ENCODE assay signal across 19 mouse cellular contexts in genomic region chr9:47671617-47672016, GRCm38 (mm10).
A peak's percentile ranks its signal among the peaks of the same experiment; 100 is the strongest.
DNase-seq lines count a peak whose midpoint lies in the region; ATAC-seq and TF ChIP-seq lines count a peak whose summit lies in the region.
"Had no signal": no experiment of that assay in that cellular context is flagged by ENCODE, and none has a peak within 500 bp of the region (broad histone marks: within the 10 kb centered on the region; RNA-seq: fewer than 3 reads in every experiment).

No protein-coding gene starts in this region.

- H3K9ac ChIP-seq in heart, embryonic 14.5 days (ENCODE audit: low read length): no peak overlapping the region
- no peak overlapping the region for H3K9ac ChIP-seq in midbrain, postnatal 0 days (replicated peaks; ENCODE audit: low read length, poor library complexity, severe bottlenecking)
- H3K9ac ChIP-seq: embryonic facial prominence, embryonic 13.5 days; forebrain, embryonic 12.5 days; hindbrain, embryonic 13.5 days had no signal

- 33% methylated on average over 11 of the region's 11 CpGs for WGBS in heart, embryonic 14.5 days
- 45% methylated on average over 11 of the region's 11 CpGs for WGBS in midbrain, postnatal 0 days

- DNase-seq in heart, adult 11 months: peak; percentile 80
- no peak for DNase-seq in heart, postnatal 4 days
- DNase-seq in heart, postnatal 25 days (ENCODE audit: low spot score): no peak
- no peak for DNase-seq in testis, postnatal 14 days (ENCODE audit: low spot score)
- DNase-seq in midbrain, postnatal 0 days (ENCODE audit: low spot score): no peak
- DNase-seq: adrenal gland, adult 8-10 months; cerebellum, adult 11-12 months; cerebellum, adult 9-10 months; cerebellum, postnatal 25 days; gastrocnemius, postnatal 14 days; kidney, adult 11 months; kidney, adult 9 months had no signal

- ATAC-seq in heart, embryonic 14.5 days (ENCODE audit: insufficient number of reproducible peaks, insufficient read depth, low FRiP score, low read depth): no peak
- no peak for ATAC-seq in midbrain, postnatal 0 days (ENCODE audit: low FRiP score)
- ATAC-seq: forebrain, embryonic 16.5 days; hindbrain, postnatal 0 days had no signal

- peaks cover 12 to 15% of the 10 kb centered on the region in 2 experiments for H3K4me1 ChIP-seq in heart, embryonic 14.5 days (ENCODE audit: control insufficient read depth in 2 of 2, insufficient read depth in 2 of 2, low read length in 2 of 2)
- H3K4me1 ChIP-seq in testis, adult 2 months (ENCODE audit: control insufficient read depth, insufficient read depth, low read length): peaks cover 2% of the 10 kb centered on the region; the same call in 1 of the 2 replicates
- no peaks in the 10 kb centered on the region for H3K4me1 ChIP-seq in midbrain, postnatal 0 days (ENCODE audit: insufficient read depth, low read length)

- no peak for TF ChIP-seq CTCF in testis, adult 2 months (IDR thresholded peaks at IDR 0.05; ENCODE audit: control insufficient read depth, insufficient read depth, insufficient replicate concordance, low read depth, low read length)
- no peak for TF ChIP-seq CTCF in midbrain, postnatal 0 days (IDR thresholded peaks at IDR 0.05)

- no peaks in the 10 kb centered on the region for H3K27me3 ChIP-seq in heart, embryonic 14.5 days (ENCODE audit: control insufficient read depth, insufficient read depth, low read length)
- H3K27me3 ChIP-seq in testis, adult 2 months (ENCODE audit: control insufficient read depth, insufficient read depth, low read length): no peaks in the 10 kb centered on the region
- H3K27me3 ChIP-seq in midbrain, postnatal 0 days (ENCODE audit: insufficient read depth, low read length): no peaks in the 10 kb centered on the region
- H3K27me3 ChIP-seq: forebrain, embryonic 12.5 days; hindbrain, embryonic 13.5 days had no signal

- H3K9me3 ChIP-seq in heart, embryonic 14.5 days (ENCODE audit: control insufficient read depth, low read length): no peaks in the 10 kb centered on the region
- no peaks in the 10 kb centered on the region for H3K9me3 ChIP-seq in midbrain, postnatal 0 days (ENCODE audit: low read length)
- H3K9me3 ChIP-seq: embryonic facial prominence, embryonic 13.5 days; forebrain, embryonic 12.5 days; hindbrain, embryonic 13.5 days had no signal

- TF ChIP-seq POLR2A in testis, adult 2 months (IDR thresholded peaks at IDR 0.05; ENCODE audit: control insufficient read depth, low read depth, low read length): no peak

- no peaks in the 10 kb centered on the region for H3K36me3 ChIP-seq in heart, embryonic 14.5 days (ENCODE audit: control insufficient read depth, insufficient read depth, low read length)
- H3K36me3 ChIP-seq in testis, adult 2 months (ENCODE audit: control insufficient read depth, insufficient read depth, low read length): no peaks in the 10 kb centered on the region
- H3K36me3 ChIP-seq in midbrain, postnatal 0 days (ENCODE audit: insufficient read depth, low read length): no peaks in the 10 kb centered on the region
- H3K36me3 ChIP-seq: embryonic facial prominence, embryonic 13.5 days; forebrain, embryonic 12.5 days; hindbrain, embryonic 13.5 days had no signal

- intact Hi-C loops in heart, postnatal 25 days (cut with DNase I): no loop called here

- no peak overlapping the region for H3K4me3 ChIP-seq in heart, embryonic 14.5 days (ENCODE audit: control insufficient read depth in 1 of 2, insufficient read depth in 1 of 2, low read depth in 1 of 2, low read length in 2 of 2)
- peak overlapping the region; percentile 24 for H3K4me3 ChIP-seq in testis, adult 2 months (ENCODE audit: control insufficient read depth, low read depth, low read length)
- H3K4me3 ChIP-seq in midbrain, postnatal 0 days (ENCODE audit: low read depth, low read length): no peak overlapping the region
- H3K4me3 ChIP-seq: embryonic facial prominence, embryonic 13.5 days; forebrain, embryonic 12.5 days; hindbrain, embryonic 13.5 days had no signal

- H3K4me2 ChIP-seq in heart, embryonic 14.5 days (ENCODE audit: low read length): peak overlapping the region; percentile 41; the same call in 1 of the 2 replicates
- H3K4me2 ChIP-seq in midbrain, postnatal 0 days (ENCODE audit: low read depth, low read length, poor library complexity, severe bottlenecking): no peak overlapping the region
- H3K4me2 ChIP-seq: embryonic facial prominence, embryonic 13.5 days; forebrain, embryonic 12.5 days; hindbrain, embryonic 13.5 days had no signal

- H3K27ac ChIP-seq in heart, embryonic 14.5 days (replicated peaks in 1 of 2; ENCODE audit: control insufficient read depth in 1 of 2, insufficient read depth in 1 of 2, low read depth in 2 of 2, low read length in 2 of 2): 0 out of 4 replicates have a peak overlapping the region, but pooled peaks of 1 of the 2 experiments have one; percentile 20
- peak overlapping the region; percentile 6; the same call in 1 of the 2 replicates for H3K27ac ChIP-seq in testis, adult 2 months (ENCODE audit: control insufficient read depth, insufficient read depth, low read depth, low read length)
- H3K27ac ChIP-seq in midbrain, postnatal 0 days (ENCODE audit: low read depth, low read length): no peak overlapping the region
- H3K27ac ChIP-seq: embryonic facial prominence, embryonic 13.5 days; forebrain, embryonic 12.5 days; hindbrain, embryonic 13.5 days; hindbrain, postnatal 0 days had no signal
